In the genomic region with DNA sequence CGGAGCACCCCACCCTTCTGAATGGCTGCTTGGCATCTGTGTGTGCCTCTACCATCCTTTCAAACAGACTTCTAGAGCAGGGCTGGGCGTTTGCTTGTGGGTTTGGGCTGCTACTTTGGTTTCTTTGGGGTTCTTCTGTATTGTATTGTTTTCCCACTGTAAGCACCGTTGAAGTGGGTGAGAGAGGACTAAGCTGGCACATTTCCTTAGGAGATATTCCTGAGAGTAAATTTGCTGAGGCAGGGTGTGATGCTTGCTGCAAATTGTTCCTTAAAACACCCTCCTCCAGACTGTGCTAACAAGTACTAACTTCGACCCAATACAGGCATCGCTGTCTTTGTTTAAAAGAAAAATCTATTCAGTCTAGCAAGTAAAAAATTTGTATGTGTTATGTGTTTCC, we compare ENCODE assay signal across 22 mouse cellular contexts.
"Had no signal": no experiment of that assay in that cellular context is flagged by ENCODE, and none has a peak within 500 bp of the region (broad histone marks: within the 10 kb centered on the region; RNA-seq: fewer than 3 reads in every experiment).

No protein-coding gene starts in this region.

- DNase-seq: kidney, adult 9 months; kidney, postnatal 14 days; kidney, postnatal 4 days; left cerebral cortex, postnatal 4 days; liver, postnatal 0 days; lung, postnatal 10 days; lung, postnatal 4 days; retina, postnatal 1 day; right cerebral cortex, postnatal 25 days; spleen, adult 18-20 months; thymus, adult 2 months; thymus, postnatal 14 days; thymus, postnatal 4 days had no signal

- H3K36me3 ChIP-seq: limb, embryonic 12.5 days; limb, embryonic 15.5 days; lung, embryonic 15.5 days; midbrain, embryonic 12.5 days; neural tube, embryonic 13.5 days had no signal

- H3K27ac ChIP-seq: limb, embryonic 12.5 days; limb, embryonic 15.5 days; liver, embryonic 14.5 days; lung, embryonic 15.5 days; midbrain, embryonic 12.5 days; neural tube, embryonic 13.5 days had no signal

- H3K4me1 ChIP-seq: limb, embryonic 15.5 days; neural tube, embryonic 13.5 days had no signal

- H3K9ac ChIP-seq: limb, embryonic 12.5 days; limb, embryonic 15.5 days; liver, embryonic 14.5 days; liver, postnatal 0 days; lung, embryonic 15.5 days; midbrain, embryonic 12.5 days; neural tube, embryonic 13.5 days had no signal

- H3K4me2 ChIP-seq: limb, embryonic 12.5 days; limb, embryonic 15.5 days; liver, embryonic 11.5 days; lung, embryonic 15.5 days; midbrain, embryonic 12.5 days; neural tube, embryonic 13.5 days had no signal

- ATAC-seq: liver, postnatal 0 days; midbrain, embryonic 16.5 days had no signal

- H3K27me3 ChIP-seq: limb, embryonic 12.5 days; limb, embryonic 15.5 days; lung, embryonic 15.5 days; neural tube, embryonic 13.5 days had no signal

- H3K9me3 ChIP-seq: limb, embryonic 15.5 days; lung, embryonic 15.5 days; midbrain, embryonic 12.5 days had no signal

- H3K4me3 ChIP-seq: limb, embryonic 12.5 days; limb, embryonic 15.5 days; lung, embryonic 15.5 days; midbrain, embryonic 12.5 days; myocyte; neural tube, embryonic 13.5 days had no signal
